Mouse (Mus musculus) hindbrain, postnatal 0 days (tissue): ENCODE results near the gene Notch1. TPM values are rescaled to one million over a fixed set of nuclear protein-coding genes. Genes with fewer than 3 reads are reported as not detected.
A peak's percentile ranks its signal among the peaks of the same experiment; 100 is the strongest.

Source experiments
- ATAC-seq: fragments of 200-750 bp; cut with Nextera tagmentation; 2 replicates; pipeline ENCODE4 v1.8.0; 2017; ENCODE audit warnings: mild to moderate bottlenecking, moderate TSS enrichment, moderate library complexity
- DNase-seq: peaks from one replicate; pipeline ENCODE4 v3.0.0-alpha.2; 2015; ENCODE audit warnings: low spot score
- H3K27ac ChIP-seq: fragments of 300-500 bp; sonication (generic); 2 replicates; pipeline ENCODE4 v1.5.1; 2014; ENCODE audit warnings: mild to moderate bottlenecking
- H3K27me3 ChIP-seq: fragments of 300-500 bp; sonication (generic); 2 replicates; pipeline ENCODE4 v1.6.1; 2014; ENCODE audit warnings: low read length, mixed read lengths; ENCODE audit not compliant: insufficient read depth
- H3K36me3 ChIP-seq: fragments of 300-500 bp; sonication (generic); 2 replicates; pipeline ENCODE4 v1.6.1; 2014; ENCODE audit warnings: low read length, mixed read lengths; ENCODE audit not compliant: insufficient read depth
- H3K4me1 ChIP-seq: fragments of 300-500 bp; sonication (generic); 2 replicates; pipeline ENCODE4 v1.6.1; 2014; ENCODE audit warnings: antibody characterized with exemption, low read length, mixed read lengths; ENCODE audit not compliant: insufficient read depth
- H3K4me2 ChIP-seq: fragments of 300-500 bp; sonication (generic); 2 replicates; pipeline ENCODE4 v1.6.1; 2014; ENCODE audit warnings: low read depth, mild to moderate bottlenecking, low read length, moderate library complexity, mixed read lengths
- H3K4me3 ChIP-seq: fragments of 300-500 bp; sonication (generic); 2 replicates; pipeline ENCODE4 v1.5.1; 2014; ENCODE audit warnings: low read length
- H3K9ac ChIP-seq: fragments of 300-500 bp; sonication (generic); replicated peaks from 2 replicates; pipeline ENCODE4 v1.6.1; 2014; ENCODE audit warnings: mild to moderate bottlenecking, low read length, moderate library complexity, mixed read lengths
- H3K9me3 ChIP-seq: fragments of 300-500 bp; sonication (generic); 2 replicates; pipeline ENCODE4 v1.6.1; 2016; ENCODE audit warnings: low read length, mixed read lengths
- CTCF ChIP-seq: IDR thresholded peaks from 2 replicates; pipeline ENCODE4 v1.5.1; 2016; ENCODE audit warnings: antibody characterized with exemption, control low read depth, low read depth
- WGBS: fragments of 180-500 bp; shearing (Covaris S2); extraction: QIAGEN DNeasy Blood & Tissue Kit; methylation state at CpG from one replicate; pipeline ENCODE4 v1.1.7; 2014; 5-methylcytosine and 5-hydroxymethylcytosine counted together
- polyA plus RNA-seq: library from polyadenylated mRNA; unstranded; fragments of >200 nt; fragmentation: Nextera tagmentation; extraction: Ambion mirVana; gene quantifications from 2 replicates; pipeline ENCODE4 v1.2.1, GENCODE M21; 2015
- total RNA-seq: library from RNA; depleted of rRNA; stranded (reverse); fragments of >200 nt; gene quantifications from 2 replicates; pipeline ENCODE4 v1.2.3, GENCODE M21; 2014

The Notch1 gene
- total and polyA plus RNA-seq, 2 experiments from 2014 or later, result 10.0 to 75.9 TPM

GRCm38 (mm10) chr2:26477911-26478310 lies 38.6 kb downstream of the Notch1 start:
- Histone ChIP-seq H3K27ac (no peak overlapping the region), H3K4me1 (peaks cover 19% of the 10 kb centered on the region), H3K9ac (no peak overlapping the region), H3K36me3 (peaks cover 4% of the 10 kb centered on the region; the same call in 1 of the 2 replicates), H3K4me2 (no peak overlapping the region), H3K9me3 (no peaks in the 10 kb centered on the region), H3K27me3 (no peaks in the 10 kb centered on the region), H3K4me3 (no peak overlapping the region)
- DNase-seq (no peak), ATAC-seq (no peak)
- 95% methylated on average over 7 of the region's 7 CpGs for WGBS
- TF ChIP-seq CTCF, result no peak

- Histone ChIP-seq H3K4me1 (peaks cover 19% of the 10 kb centered on the region), H3K4me3 (no peak overlapping the region), H3K27ac (peak overlapping the region; percentile 81), H3K4me2 (no peak overlapping the region), H3K27me3 (no peaks in the 10 kb centered on the region), H3K9ac (0 out of 2 replicates have a peak overlapping the region, but pooled peaks have one; percentile 13), H3K36me3 (peaks cover 7% of the 10 kb centered on the region; the same call in 1 of the 2 replicates), H3K9me3 (no peaks in the 10 kb centered on the region)
- peak; percentile 54 for TF ChIP-seq CTCF
- WGBS, result 61% methylated on average over 13 of the region's 13 CpGs
- peak; percentile 86 for ATAC-seq
- peak; percentile 77 for DNase-seq
Measured at GRCm38 (mm10) chr2:26475505-26476430, 40.7 kb downstream of the Notch1 start.

GRCm38 (mm10) chr2:26474789-26475504 lies 41.5 kb downstream of the Notch1 start:
- H3K27me3 ChIP-seq, result no peaks in the 10 kb centered on the region
- ATAC-seq (no peak), DNase-seq (no peak)
- peaks cover 19% of the 10 kb centered on the region for H3K4me1 ChIP-seq
- H3K9ac ChIP-seq, result 0 out of 2 replicates have a peak overlapping the region, but pooled peaks have one; percentile 13
- no peak overlapping the region for H3K4me3 ChIP-seq
- peak; percentile 29 for TF ChIP-seq CTCF
- peaks cover 12% of the 10 kb centered on the region for H3K36me3 ChIP-seq
- no peak overlapping the region for H3K4me2 ChIP-seq
- no peaks in the 10 kb centered on the region for H3K9me3 ChIP-seq
- H3K27ac ChIP-seq, result peak overlapping the region; percentile 81
- WGBS, result 29% methylated on average over 9 of the region's 9 CpGs

- peaks cover 21% of the 10 kb centered on the region for H3K36me3 ChIP-seq
- H3K27me3 ChIP-seq, result no peaks in the 10 kb centered on the region
- H3K4me3 ChIP-seq, result no peak overlapping the region
- ATAC-seq, result peak; percentile 27; the same call in 1 of the 2 replicates
- peak; percentile 68 for DNase-seq
- 56% methylated on average over 11 of the region's 11 CpGs for WGBS
- H3K9me3 ChIP-seq, result no peaks in the 10 kb centered on the region
- no peak for TF ChIP-seq CTCF
- H3K9ac ChIP-seq, result no peak overlapping the region
- H3K4me1 ChIP-seq, result peaks cover 14% of the 10 kb centered on the region
- H3K4me2 ChIP-seq, result no peak overlapping the region
- peak overlapping the region; percentile 60 for H3K27ac ChIP-seq
Measured at GRCm38 (mm10) chr2:26472312-26473090, 44.0 kb downstream of the Notch1 start.

- H3K4me3 ChIP-seq, result no peak overlapping the region
- no peak overlapping the region for H3K9ac ChIP-seq
- H3K4me2 ChIP-seq, result no peak overlapping the region
- TF ChIP-seq CTCF, result no peak
- ATAC-seq (no peak), DNase-seq (no peak)
- 85% methylated on average over 6 of the region's 6 CpGs for WGBS
- peaks cover 24% of the 10 kb centered on the region for H3K36me3 ChIP-seq
- H3K27ac ChIP-seq, result peak overlapping the region; percentile 60; the same call in 1 of the 2 replicates
- no peaks in the 10 kb centered on the region for H3K9me3 ChIP-seq
- H3K4me1 ChIP-seq, result peaks cover 14% of the 10 kb centered on the region
- H3K27me3 ChIP-seq, result no peaks in the 10 kb centered on the region
Measured at GRCm38 (mm10) chr2:26471652-26472285, 44.7 kb downstream of the Notch1 start.

- ATAC-seq (no peak), DNase-seq (no peak)
- Histone ChIP-seq H3K9me3 (no peaks in the 10 kb centered on the region), H3K4me3 (no peak overlapping the region), H3K27me3 (no peaks in the 10 kb centered on the region), H3K4me2 (no peak overlapping the region), H3K27ac (no peak overlapping the region), H3K4me1 (peaks cover 14% of the 10 kb centered on the region), H3K36me3 (peaks cover 26% of the 10 kb centered on the region), H3K9ac (no peak overlapping the region)
- TF ChIP-seq CTCF, result no peak
- 85% methylated on average over 17 of the region's 17 CpGs for WGBS
Measured at GRCm38 (mm10) chr2:26470967-26471366, 45.5 kb downstream of the Notch1 start.
